Mouse (Mus musculus): ENCODE measurements at regions not wholly inside any gene's neighbourhood (a gene's known extent, or its start where the extent isn't known, plus 50 kb on each side); places are given as distances from the start of the nearest gene placed in this dataset.

DNA sequence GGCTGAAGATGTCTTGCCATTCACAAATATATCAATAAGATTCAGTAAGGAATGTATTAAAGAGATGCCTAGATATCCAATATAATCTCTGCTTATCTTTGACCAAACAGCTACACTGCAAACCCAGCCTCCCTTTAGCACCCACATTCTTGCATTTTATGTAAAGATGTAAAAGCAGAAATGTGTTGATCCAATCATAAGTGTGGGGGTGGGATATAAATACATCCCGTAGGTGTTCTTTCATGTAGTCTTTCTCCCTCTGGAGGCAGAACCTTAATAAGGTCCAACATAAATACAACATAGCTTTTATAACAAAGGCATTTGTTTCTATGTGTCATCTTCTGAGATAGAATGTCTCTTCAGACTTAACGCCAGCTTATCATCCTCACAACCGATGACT lies 637.1 kb upstream of the Flrt2 start:
- intact Hi-C loops (cut with DNase I; ENCODE audit: low total_unique reads): no loop called here
- DNase-seq: no peak

DNA sequence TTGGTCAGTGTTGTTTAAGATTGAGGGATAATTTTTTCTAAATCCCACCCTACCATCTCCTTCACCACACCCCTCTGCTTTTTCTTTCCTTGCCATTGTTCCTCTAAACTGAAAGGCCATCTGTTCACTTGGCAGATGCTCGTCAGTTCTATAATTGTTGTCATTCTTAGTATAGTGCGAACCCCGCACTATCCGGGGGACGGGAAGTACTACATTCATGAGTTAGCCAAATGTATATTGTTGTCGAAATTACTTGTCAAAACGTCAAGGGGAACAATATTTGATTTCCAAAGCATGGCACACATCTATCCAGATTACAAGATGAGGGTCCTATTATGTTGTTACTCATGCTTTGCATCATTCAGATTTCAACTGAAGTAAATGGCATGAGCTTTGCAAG lies 635.1 kb upstream of the Flrt2 start:
- intact Hi-C loops (cut with DNase I; ENCODE audit: low total_unique reads): no loop called here
- DNase-seq: no peak

DNA sequence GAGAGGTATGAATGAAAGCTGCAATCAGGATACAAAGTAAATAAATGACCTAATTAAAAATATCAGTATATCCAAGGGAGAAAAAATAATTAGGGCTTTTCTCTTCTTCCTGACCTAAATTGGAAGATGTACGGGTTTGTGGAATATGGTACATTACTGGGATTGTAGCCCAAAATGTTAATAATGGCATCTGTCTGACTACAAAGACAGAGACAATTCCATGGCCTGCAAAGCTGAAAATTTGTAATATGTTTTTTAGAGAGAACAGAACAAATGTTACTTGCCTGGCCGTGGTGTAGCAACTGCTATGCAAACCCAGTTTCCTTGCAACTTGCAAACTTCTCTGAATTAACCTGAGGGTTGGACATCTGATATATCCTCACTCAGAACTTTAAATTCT lies 632.6 kb upstream of the Flrt2 start:
- no peak for DNase-seq
- intact Hi-C loops (cut with DNase I; ENCODE audit: low total_unique reads): no loop called here

DNA sequence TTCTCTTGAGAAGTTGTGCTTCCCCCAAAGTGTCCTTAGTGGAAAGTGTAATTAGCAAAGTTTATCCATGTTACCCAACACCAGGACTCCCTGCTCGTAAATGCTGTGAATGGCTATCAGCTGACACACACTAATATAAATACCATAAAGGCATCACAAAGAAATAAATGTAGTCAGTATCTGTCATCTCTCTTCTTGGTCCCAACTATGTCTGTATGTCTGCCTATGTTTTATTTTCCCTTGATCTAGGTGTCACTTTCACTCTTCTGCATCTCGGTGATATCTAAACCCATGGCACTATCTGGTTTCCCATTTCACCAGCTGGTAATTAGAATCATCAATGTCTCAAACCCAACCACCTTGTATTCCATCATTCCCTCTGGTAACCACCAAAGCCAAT lies 619.7 kb upstream of the Flrt2 start:
- DNase-seq: no peak
- intact Hi-C loops (cut with DNase I; ENCODE audit: low total_unique reads): no loop called here

DNA sequence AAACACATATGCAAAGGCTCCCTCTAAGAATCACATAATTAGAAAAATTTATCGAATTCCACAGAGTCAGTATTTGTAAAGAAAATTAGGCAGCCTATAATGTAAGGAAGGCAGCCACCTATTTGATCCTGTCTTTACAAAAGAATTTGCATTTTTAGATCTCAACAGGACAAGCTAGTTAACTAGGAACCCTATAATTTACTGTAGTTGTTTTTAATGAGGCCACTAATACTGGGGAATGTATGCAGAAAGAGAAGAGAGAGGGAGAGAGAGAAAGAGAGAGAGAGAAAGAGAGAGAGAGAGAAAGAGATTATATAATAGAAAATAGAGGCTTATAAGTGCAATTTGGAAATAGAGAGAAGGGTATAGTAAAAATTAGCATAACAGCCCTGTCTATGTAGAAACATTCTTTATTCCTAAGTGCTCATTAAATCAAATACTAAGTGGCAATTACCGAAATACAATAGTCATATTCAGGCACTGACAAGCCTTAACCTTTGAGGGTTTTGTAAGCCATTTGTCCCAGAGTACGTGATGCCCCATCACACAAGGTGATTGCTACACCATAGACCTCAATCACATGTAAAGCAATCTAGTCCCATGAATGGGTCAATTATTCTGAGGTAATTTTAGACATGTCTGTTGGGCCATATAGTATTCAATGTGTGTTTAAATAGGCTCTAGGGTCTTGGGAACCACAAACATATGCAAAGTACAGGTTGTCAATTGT lies 572.6 kb upstream of the Flrt2 start:
- DNase-seq: no peak
- intact Hi-C loops (cut with DNase I; ENCODE audit: low total_unique reads): no loop called here

DNA sequence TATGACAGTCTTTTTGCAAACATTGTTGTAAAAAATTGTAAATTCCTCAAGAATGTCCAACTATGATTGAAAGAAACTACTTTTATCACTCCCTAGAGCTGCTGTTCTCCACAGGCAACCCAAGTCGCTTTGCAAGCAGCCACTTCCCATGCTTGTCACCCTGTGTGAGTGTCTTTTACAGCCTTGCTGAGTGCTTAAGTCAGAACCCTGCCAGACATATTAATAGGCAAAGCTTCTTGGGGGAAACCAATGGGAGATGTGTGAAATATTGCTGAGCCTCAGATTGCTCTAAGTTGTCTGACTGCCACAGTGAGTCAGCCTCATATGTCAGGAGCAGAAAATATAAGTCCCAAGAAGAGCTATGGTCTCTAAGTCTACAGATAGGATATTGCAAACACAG lies 559.2 kb upstream of the Flrt2 start:
- intact Hi-C loops (cut with DNase I; ENCODE audit: low total_unique reads): no loop called here
- no peak for DNase-seq

DNA sequence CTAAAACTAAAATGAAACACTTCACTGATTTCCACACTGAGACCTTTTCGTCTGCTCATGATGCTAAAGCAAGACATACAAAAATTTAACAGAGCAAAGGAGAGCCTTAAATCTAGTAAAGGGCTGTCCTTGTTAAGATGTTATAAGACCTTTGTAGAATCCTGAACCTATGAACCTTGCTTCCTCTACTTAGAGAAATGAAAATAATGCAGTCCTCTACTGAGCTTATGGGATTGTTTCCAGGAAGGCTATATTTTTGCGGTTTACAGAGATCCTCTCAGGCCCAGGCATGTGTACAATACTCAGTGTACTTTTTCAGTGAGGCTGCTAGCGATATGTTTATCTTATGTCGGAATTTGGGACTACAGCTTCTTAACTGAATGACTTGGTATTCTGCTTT lies 558.5 kb upstream of the Flrt2 start:
- no peak for DNase-seq
- intact Hi-C loops (cut with DNase I; ENCODE audit: low total_unique reads): no loop called here

DNA sequence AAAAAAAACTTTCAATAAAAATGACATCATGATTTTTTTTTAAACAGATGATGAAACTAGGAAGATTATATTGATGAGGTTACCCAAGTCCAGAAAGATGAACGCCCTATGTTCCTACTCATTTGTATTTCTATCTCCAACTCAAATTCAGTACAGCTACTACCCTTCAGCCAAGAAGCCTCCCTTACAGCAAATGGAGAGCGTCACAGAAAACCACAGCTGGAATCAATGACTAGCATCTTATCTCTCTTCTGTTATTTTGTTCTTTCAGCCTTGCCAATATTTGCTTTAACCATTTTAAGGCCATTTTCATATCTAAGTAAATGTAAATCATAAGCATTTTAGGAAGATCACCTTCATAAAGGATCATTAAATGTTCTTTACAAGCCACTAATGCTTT lies 553.9 kb upstream of the Flrt2 start:
- DNase-seq: no peak
- intact Hi-C loops (cut with DNase I; ENCODE audit: low total_unique reads): no loop called here

DNA sequence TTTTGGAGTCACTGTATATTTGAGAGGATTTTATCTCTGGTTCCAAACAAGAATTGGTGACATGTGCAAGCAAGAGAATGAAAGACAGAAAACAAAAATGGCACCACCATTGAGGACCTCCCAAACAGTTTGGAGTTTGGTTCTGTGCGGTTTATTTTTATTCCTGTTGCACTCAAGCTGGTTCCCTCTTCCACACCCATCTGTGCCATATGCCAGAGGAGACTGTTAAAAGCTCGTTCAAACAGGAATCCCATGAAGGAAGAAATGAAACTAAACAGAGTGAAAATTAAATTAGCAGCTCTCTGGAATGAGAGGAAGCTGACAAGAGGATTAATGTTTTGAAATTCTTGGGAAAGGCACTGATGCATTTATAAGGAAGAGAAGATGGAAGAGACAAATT lies 521.0 kb upstream of the Flrt2 start:
- no peak for DNase-seq

DNA sequence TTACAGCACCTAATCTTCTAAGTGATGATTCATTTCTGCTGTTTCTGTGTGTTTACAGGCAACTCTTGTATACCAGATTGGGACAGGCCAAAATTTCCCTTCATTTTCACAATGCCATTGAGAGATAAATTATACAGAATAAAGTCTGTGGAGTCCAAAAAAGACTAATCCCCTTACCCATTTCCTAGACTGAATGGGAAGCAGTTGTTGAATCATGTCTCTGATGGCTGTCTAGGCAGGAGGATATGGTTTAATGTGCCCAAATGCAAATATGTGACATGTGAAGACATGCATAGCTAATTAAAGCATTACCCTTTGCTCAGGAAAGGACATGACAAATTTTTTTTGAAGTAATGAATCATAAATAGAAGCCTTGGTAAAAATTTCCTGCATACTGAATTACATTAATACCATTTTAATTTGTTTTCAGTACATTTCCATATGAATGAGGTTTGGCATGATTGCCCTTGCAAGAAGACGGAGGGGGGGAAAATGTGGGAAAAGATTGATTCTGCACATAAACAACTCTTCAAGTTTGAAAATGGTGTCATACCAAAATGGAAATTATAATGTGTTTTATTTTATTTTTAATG lies 518.1 kb upstream of the Flrt2 start:
- DNase-seq: no peak
- intact Hi-C loops (cut with DNase I; ENCODE audit: low total_unique reads): no loop called here

More for the DNA sequence above, 521.0 kb upstream of the Flrt2 start:
- intact Hi-C loops (cut with DNase I; ENCODE audit: low total_unique reads): no loop called here

DNA sequence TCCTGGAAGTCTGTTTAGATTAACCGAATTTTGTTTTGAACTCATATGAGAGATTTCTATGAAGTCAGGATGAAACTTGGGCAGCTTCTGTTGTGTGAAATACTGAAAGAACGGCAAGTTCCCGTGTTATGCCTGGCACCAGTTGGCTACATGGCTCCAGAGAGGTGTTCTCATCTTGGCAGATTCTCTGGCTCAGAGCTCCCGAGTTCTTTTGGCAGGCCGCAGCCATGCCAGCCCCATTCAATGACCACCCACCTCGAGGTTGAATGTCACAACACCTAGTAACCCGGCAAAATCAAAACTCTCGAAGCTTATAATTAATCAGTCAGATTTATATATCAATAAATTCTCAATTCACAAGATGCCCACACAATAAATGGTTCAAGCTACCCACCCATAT lies 489.5 kb upstream of the Flrt2 start:
- intact Hi-C loops (cut with DNase I; ENCODE audit: low total_unique reads): no loop called here
- DNase-seq: no peak

DNA sequence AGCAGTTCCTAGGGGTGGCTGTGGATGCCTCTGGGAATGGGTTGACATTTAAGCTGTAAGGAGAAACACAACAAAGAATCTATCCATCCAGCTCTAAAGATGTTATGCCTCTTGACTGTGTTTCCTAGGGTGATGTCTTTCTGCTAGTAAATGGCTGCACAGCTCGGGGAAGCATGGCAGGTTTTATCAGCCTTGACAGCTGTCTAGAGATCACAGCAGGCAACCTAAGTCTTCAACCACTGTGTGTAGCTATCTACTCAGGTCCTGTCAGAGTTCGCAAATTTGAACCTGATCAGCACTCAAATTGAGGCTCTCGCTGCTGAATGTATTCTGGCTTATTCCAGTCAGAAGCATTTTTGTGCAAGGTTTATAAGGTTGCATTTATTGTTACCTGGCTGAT lies 486.9 kb upstream of the Flrt2 start:
- no peak for DNase-seq
- intact Hi-C loops (cut with DNase I; ENCODE audit: low total_unique reads): no loop called here

DNA sequence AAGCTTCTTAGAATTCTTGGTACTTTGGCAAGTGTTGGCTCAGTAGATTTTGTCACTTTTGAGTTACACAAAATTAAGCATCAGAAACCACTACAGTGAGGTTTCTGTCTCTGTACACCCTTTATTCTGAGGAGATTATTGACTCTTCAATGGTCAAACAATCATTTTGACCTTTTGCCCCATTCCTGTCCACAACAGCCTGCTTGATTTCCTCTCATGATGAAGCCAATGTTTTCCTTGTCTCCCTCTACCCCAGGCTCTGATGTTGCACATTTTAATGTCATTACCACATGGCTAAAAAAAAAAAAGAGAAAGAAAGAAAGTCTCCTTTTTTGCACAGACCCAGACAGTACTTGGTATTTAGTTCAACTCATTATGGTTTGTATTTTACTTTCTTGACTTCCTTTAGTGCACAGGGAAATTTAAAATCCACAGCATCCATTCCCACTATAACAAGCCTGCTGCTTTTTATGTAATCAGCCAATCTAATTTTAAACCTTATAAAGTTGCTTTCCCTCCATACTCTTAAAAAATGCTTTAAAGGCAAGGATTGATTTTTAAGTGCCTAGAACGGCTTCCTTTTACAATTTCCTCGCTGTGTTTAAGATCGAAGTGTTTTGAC lies 452.8 kb upstream of the Flrt2 start:
- DNase-seq: no peak
- intact Hi-C loops (cut with DNase I; ENCODE audit: low total_unique reads): no loop called here

DNA sequence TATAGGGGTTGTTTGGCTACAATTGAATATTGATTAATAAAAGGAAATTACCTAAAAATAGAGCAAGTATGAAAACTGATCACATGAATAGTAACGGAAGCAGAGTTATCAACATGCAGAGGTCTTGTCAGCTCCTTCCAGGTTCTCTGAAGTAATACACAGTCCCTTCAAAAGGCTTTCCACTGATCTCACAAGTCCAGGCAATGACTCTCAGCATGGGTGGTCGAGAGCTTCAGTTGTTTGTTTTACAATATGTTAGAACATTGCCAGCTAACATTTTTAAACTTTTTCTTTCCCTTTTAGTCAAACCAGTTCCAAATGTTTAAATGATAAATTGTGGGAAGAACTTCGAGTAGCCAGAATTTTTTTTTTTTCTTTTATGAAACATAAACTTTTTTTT lies 424.8 kb upstream of the Flrt2 start:
- intact Hi-C loops (cut with DNase I; ENCODE audit: low total_unique reads): no loop called here
- no peak for DNase-seq

DNA sequence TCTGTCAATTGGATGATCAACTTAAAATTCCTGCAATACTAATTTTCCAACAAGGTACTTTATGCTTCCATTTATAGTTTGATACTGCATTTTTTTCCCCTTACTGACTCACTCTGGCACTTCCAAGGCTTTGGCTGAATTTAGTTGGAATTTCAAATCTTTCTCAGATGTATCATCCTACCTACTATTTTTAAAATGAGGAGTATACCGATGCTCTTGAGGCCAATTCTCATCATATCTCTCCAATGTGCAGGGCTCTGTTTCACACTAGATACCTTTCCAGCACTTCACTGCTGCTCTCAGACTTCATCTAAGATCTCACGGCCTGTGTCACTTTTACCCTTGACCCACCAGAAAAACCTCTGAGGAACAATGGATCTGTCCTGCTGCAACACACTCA lies 386.6 kb upstream of the Flrt2 start:
- intact Hi-C loops (cut with DNase I; ENCODE audit: low total_unique reads): no loop called here

DNA sequence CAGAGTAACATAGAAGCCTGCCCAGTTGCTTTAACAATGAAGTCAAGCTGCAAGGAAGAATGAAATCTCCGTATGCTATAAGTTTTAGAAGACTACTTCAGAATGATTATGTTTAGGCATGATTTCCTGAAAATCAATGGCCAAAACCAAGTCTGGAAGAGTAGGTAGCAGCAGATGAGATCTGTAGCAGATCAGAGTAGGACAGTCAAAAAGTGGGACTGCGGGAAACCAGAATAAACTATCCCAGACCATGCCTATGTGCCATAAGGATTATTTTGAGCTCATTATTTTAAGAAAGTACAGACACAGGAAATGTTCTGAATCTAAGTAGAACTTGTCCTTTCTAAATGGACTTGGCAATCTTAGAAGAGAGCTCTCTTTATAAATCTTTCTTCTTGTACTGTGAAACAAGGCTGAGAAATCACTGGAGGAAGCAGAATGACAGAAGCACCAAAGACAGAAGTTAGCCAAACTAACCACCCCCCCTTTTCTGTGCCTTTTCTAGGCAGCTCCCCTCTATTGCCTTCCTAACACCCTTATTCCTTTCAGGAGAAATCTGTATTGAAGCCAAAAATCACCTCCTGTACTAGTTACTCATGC lies 376.8 kb upstream of the Flrt2 start:
- intact Hi-C loops (cut with DNase I; ENCODE audit: low total_unique reads): no loop called here

More for the DNA sequence above, 386.6 kb upstream of the Flrt2 start:
- DNase-seq: no peak

DNA sequence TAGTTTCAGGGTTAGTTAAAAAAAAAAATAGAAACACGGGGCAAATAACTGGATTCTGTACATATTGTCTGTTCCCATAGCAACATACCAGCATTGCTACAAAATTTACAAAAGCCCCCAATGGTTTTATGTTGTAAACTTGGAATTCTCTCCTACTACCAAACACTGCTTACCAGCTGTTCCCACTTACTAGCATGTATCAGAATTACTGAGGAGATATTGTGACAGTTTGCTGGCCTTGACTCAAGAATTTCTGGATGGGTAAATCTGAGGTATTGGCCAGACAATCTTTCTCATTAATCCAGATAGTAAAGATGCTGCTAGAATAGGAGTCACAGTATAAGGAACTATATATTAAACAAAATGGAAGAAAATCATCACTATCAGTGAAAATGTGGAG lies 375.2 kb upstream of the Flrt2 start:
- DNase-seq: no peak

More for the DNA sequence above, 376.8 kb upstream of the Flrt2 start:
- DNase-seq: no peak

DNA sequence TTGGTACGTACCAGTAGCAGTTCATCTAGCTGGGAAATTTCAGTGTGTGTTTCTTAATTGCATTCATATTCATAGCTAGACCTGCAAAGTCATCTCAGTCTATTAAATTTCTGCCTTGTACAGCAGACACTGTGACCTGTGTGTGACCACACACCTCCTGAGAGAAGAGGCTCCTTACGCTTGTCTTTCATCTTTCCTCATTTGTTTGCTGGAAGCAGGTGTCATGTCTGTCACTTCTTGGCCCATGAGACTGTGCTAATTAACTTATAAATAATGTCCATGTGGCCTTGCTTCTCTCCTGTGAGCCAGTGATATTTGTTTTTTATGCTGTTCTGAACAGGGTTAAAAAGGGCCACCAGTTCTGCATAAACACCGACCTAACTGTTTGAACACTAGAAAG lies 370.3 kb upstream of the Flrt2 start:
- DNase-seq: no peak
- intact Hi-C loops (cut with DNase I; ENCODE audit: low total_unique reads): no loop called here

More for the DNA sequence above, 375.2 kb upstream of the Flrt2 start:
- intact Hi-C loops (cut with DNase I; ENCODE audit: low total_unique reads): no loop called here

DNA sequence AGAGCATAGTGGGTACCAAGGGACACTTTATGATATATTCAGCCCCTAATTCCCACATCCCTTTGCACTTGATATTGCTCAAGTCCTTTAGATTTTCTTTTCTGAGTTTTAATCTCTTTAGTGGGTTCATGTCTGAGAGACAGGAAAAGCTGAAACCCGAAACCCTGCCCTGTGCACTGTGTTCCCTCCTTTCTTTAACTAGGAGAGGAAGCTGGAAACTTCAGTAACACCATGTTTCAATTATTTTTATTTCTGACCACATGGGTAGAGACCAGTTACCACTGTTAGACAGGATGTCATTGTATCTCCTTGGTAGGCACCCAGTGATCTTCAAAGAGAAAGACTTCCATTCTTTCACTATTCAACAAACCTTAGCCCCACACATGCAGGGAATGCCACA lies 362.4 kb upstream of the Flrt2 start:
- DNase-seq: no peak
- intact Hi-C loops (cut with DNase I; ENCODE audit: low total_unique reads): no loop called here

DNA sequence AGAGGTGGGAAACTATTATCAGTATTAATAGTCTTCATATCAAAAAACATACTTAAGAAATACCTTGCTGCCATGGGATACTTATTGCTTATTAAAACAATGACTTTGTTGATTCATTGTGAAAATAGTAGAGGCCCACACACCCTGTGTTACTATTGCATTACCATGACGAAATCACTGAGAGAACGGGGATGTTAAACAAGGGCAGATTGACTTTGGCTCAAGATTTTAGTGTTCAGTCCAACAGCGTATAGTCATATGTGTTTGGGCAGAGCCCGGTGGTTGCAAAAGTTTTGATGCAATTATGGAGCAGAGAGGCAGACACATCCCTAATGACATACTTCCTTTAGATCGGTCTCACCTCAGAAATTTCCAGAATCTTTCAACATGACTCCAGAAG lies 344.2 kb upstream of the Flrt2 start:
- no peak for DNase-seq
- intact Hi-C loops (cut with DNase I; ENCODE audit: low total_unique reads): no loop called here

DNA sequence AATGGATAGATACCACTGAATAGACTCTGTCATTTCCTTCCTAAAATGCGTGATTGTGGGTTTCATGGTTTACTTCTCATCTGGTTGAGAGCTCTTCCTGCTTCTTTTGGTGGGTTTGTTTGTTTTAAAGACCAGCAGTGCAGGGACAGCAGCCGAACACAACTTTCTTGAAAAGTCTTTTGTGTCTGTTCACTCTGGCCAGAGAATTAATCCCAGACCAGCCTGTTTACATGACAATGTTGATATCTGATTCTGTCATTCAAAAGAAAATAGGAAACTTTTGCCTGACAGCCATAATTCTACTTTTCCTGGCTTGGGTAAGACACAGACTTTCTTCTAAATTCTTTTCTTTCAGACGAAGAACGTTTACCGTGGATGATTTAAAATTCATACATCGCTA lies 336.9 kb upstream of the Flrt2 start:
- intact Hi-C loops (cut with DNase I; ENCODE audit: low total_unique reads): no loop called here
- no peak for DNase-seq
